Mouse (Mus musculus) left cerebral cortex, adult 2 months (tissue): ENCODE data around the gene Pts. TPM values are rescaled to one million over a fixed set of nuclear protein-coding genes. Genes with fewer than 3 reads are reported as not detected.

ENCODE experiments used
- DNase-seq, 2 experiments: peaks; one replicate each; pipeline ENCODE4 v3.0.0; 2021 to 2022; ENCODE audit warnings: low spot score in 2 of 2, mixed read lengths in 1 of 2; ENCODE audit errors: extremely low spot score in 1 of 2
- H3K27ac ChIP-seq: fragments of 200-600 bp; 2 replicates; pipeline ENCODE4 v1.8.1; 2022
- H3K4me3 ChIP-seq: fragments of 200-600 bp; 2 replicates; pipeline ENCODE4 v1.8.1; 2022
- CTCF ChIP-seq: fragments of 200-600 bp; IDR thresholded peaks from 2 replicates; pipeline ENCODE4 v1.8.1; 2022; ENCODE audit warnings: antibody characterized with exemption, mild to moderate bottlenecking, moderate library complexity
- intact Hi-C: fragments of 180-260 bp; cut with DNase I; formaldehyde crosslinking; loops from one replicate; pipeline ENCODE4 v1.15.1; 2025
- long read RNA-seq, 2 experiments: library from polyadenylated mRNA; stranded (forward); transcript quantifications; one replicate each; pipeline ENCODE4 v2.0.0; 2021; ENCODE audit warnings: borderline mapping rate in 2 of 2
- total RNA-seq, 2 experiments: library from RNA; stranded (reverse); gene quantifications; 2 replicates each; pipeline ENCODE4 v1.2.3; 2021

Gene Pts
- 10 to 100 TPM; 28.6 to 31.6 TPM for total RNA-seq
- long read RNA-seq, experiment 1, transcript Pts-201 (6 exons, 1,046 nt): major isoform, 12 of 21 reads
- long read RNA-seq, experiment 1, partial matches to known transcripts: 1 of 21 reads
- long read RNA-seq, experiment 1, other reads (novel, unspliced or antisense): 6 of 21 reads
- long read RNA-seq, experiment 2, transcript Pts-201 (6 exons, 1,046 nt): major isoform, 9 of 18 reads
- long read RNA-seq, experiment 2, partial matches to known transcripts: 0 of 18 reads
- long read RNA-seq, experiment 2, other reads (novel, unspliced or antisense): 9 of 18 reads

DNA sequence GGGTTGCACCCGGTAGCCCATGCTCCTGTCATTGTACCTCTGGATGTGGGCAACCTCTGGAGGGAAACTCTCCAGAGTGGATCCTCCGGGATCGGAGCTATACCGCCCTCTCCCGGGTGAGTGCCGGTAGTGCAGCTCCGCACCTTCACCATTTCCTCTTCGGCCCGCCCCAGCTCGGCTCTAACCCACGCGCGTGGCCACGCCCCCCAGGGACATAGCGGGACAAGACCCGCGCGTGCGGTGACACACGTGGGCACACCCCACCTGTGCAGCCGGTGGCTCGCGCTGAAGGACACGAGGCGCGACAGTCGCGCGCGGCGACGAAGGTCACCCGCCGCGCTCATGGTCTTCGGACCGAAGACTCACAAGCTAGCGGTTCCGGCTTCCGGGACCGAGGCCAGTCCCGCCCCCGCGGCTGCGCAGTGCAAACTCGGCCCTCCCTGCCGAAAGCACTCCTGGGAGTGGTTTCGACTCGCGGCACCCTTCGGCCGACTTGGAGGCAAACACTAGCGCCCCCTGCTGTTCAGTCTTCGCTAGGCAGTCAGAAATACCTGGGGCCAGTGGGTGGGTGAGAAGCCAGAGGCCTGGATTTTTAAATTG, at the start of gene Pts:
Pts (minus strand) TSS at position 432 of the 600 bp plus-strand sequence.
- TF ChIP-seq CTCF: peak; percentile 65
- DNase-seq: peak; percentile 96
- intact Hi-C loops: loop anchor here (1.0 to 2.0 kb wide), 3 partner anchors 65 to 1034 kb away; no protein-coding TSS in a partner anchor
- H3K27ac ChIP-seq: peak within 1 kb of the TSS; percentile 86
- peak within 1 kb of the TSS; percentile 67 for H3K4me3 ChIP-seq

GRCm38 (mm10) chr9:50569599-50570525, 41.3 kb upstream of the Pts start:
- TF ChIP-seq CTCF: no peak
- DNase-seq: no peak
- Histone ChIP-seq H3K27ac (no peak overlapping the region), H3K4me3 (no peak overlapping the region)
- intact Hi-C loops: no loop called here

DNA sequence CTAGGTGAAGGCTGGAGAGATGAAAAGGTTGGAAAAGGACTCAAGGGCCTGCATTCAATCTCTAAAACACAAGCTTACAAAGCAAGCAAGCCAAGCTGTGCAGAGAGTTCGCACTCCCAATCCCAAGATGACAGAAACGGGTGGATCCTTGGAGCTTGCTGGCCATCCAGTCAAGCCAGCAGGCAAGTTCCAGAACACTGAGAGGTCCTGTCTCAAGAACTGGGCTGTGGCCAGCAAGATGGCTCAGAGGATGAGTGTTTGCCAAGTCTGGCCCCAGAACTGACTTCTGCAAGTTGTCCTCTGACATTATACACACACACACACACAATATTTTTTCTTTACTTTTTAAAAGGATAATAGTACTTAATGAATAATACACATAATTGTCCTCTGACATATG, 39.4 kb upstream of the Pts start:
- no peak for DNase-seq
- no peak overlapping the region for H3K27ac ChIP-seq
- intact Hi-C loops: no loop called here
- H3K4me3 ChIP-seq: no peak overlapping the region
- no peak for TF ChIP-seq CTCF

DNA sequence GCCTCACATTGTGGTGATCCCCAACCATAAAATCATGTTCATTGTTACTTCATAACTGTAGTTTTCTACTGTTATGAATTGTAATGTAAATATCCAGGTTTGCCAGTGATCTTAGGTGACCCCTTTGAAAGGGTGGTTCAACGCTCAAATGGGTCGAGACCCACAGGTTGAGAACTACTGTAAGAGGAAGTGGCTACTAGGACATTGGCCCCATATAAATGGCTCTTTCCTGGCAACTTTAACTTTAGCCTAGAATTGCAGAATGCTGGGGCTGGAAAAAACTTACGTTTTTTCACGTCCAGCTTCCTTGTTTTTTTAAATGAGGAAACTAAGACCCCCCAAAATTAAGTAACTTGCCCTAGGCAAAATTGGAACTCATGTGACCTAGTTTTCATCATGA, 38.8 kb upstream of the Pts start:
- H3K27ac ChIP-seq: no peak overlapping the region
- TF ChIP-seq CTCF: no peak
- DNase-seq: no peak
- H3K4me3 ChIP-seq: no peak overlapping the region
- intact Hi-C loops: no loop called here

DNA sequence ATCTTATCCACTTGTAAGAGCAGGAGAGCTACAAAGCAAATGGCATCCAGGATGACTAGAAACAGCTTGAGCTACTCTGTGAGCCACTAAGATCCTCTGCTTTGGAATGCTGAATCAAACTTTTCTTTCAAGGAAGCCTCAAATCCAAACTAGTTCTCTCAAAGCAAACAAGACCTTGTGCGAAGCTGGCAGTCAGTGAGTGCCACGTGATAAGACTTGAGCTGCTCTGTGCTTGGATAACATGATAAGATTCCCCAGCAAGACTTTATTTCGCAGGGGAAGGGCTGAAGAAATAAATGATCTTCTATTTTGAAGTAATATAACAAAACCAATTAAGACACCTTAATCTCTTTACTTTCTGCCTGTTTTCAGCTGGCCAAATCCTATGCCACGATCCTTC, 37.4 kb upstream of the Pts start:
- Histone ChIP-seq H3K27ac (no peak overlapping the region), H3K4me3 (no peak overlapping the region)
- no peak for DNase-seq
- intact Hi-C loops: no loop called here
- no peak for TF ChIP-seq CTCF

DNA sequence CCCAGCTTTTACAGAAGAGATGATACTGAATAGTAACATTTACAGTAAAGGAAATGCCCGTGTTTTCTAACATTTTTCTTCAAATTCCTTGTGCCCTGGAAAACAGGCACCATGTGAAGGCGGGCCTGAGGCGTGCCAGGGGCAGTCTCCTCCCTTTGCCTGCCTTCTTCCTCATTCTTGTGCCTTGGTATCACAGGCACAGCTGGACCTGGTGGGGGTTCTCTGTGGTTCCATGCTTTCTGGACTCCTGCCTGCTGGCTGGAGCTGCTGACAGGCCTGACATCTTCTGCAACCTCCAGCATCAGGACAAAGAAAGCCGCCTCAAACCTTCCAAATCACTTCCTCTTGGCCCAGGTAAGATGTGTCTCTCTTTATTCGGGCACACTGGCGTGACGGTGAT, 36.6 kb upstream of the Pts start:
- no peak overlapping the region for H3K4me3 ChIP-seq
- no peak for TF ChIP-seq CTCF
- no peak for DNase-seq
- H3K27ac ChIP-seq: no peak overlapping the region
- intact Hi-C loops: no loop called here

DNA sequence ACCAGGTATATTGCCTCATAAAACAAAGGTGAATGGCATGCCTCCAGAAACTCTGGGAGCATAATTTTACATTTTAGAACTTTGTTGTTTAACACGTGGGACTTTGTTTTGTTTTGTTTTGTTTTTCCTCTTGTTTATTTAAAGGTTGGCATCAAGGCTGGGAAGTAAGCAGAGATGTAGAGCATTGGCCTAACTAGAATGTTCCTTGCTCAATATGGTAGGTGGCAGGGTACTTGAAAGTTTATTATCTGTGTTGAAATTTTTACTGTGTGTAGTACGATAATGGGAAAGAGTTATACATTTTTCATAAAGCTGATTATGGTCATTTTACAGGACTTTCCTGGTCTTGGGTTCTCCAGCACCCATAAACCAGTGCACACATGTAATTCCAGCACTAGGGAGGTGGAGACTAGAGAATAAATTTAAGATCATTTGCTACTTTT, 33.4 kb upstream of the Pts start:
- intact Hi-C loops: no loop called here
- Histone ChIP-seq H3K4me3 (no peak overlapping the region), H3K27ac (no peak overlapping the region)
- no peak for TF ChIP-seq CTCF
- no peak for DNase-seq

DNA sequence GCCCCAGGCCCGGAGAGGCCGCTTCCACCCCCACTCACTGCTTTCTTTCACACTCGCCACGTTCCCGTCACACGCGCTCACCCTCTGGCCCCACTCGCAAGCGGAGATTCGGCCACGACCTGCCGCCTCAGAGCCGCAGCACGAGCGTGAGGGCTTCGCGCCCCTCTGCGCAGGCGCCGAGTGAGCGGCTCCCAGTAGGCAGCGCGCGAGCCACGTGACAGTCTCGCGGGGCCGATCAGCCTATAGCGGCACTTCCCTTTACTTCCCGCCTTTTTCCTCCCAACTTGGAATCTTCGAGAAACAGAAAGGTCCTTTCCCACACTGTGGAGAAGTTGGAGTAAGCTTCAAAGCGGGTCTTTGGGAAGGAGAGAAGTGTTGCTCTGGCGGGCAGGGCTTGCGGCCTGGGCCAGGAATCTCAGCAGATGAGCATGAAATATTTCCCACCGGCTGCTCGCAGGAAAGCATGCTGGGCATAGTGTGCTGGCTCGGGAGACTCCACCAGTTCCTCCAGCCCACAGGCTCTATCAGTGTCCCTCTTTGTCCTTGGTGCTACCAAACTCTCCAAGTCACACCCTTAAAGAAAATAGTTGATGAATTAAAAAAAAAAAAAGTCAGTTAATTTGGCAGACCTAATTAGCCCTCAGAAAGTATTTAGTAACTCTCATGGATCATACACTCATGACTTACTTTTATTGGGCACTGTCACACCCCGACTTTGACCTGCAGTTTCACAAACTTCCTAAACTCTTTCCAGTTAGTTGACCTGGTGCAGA, 32.8 kb upstream of the Pts start, which contains the start of gene Tex12:
Tex12 (minus strand) TSS at position 181 of the 773 bp plus-strand sequence.
- intact Hi-C loops: no loop called here
- no peak for TF ChIP-seq CTCF
- Histone ChIP-seq H3K4me3 (no peak within 1 kb of the TSS), H3K27ac (no peak within 1 kb of the TSS)
- DNase-seq: no peak

DNA sequence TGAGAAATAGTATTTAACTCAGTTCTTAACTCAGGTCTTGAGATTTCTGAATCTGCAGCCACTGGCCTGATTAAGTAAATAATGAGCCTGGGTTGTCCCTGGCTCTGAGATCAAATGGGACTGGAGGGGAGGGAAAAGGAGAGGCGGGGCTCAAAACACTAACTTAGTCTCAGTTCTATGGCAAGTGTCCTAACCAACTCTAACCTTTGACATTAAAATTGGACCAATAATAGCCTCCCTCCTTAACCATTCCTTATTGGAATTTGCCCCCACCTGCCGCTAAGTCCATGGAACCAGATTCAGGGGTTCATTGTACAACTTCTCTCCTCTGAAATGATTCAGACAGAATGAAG, 26.5 kb upstream of the Pts start, which contains the start of gene Bco2:
Bco2 (minus strand) TSS at position 88 of the 353 bp plus-strand sequence.
- intact Hi-C loops: no loop called here
- no peak for DNase-seq
- H3K4me3 ChIP-seq: peak within 1 kb of the TSS; percentile 33
- no peak for TF ChIP-seq CTCF
- H3K27ac ChIP-seq: peak within 1 kb of the TSS; percentile 85

DNA sequence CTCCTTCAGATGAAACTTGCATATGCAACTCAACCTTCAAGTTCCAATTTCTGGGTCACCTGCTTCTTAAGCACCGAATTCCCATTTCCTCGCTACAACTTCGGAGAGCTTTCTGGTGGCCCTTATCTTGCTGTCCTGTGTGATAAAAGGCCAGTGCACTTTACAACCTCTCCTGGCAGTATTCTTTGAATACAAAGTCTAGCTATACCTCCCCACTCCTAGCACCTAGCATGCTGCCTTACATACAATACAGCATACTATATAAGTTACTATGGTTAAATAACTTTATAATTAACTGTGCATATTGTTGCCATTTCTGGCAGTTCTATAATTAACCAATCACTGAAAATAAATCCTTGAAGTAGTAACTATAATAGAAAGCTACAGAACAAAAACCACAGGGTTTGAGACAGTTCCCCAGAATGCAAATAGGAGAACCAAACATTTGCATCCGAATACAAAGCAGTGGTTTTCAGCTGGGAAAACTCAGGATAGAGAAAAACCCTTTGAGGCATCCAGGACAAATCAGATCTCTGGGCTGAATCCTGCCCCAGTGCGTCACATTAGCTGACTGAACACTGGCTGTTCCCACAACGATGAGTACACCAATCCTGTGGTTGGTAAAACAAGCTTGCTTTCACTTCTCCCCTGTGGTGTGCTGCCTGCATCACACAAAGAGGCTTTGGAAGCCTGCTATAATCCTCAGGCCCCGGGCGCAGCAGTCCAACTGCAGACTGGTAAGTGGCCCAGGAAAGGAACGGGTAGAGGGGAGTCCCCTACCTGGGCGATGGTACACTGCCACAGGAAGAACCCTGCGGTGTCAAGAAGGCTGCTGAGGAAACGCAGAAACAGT, 25.9 kb upstream of the Pts start, which contains the start of gene Il18:
Il18 (plus strand) TSS at position 587 of the 853 bp plus-strand sequence.
- TF ChIP-seq CTCF: no peak; the same call in none of the 2 replicates
- intact Hi-C loops: no loop called here

More for the DNA sequence above, 25.9 kb upstream of the Pts start, which contains the start of gene Il18:
- H3K27ac ChIP-seq: peak within 1 kb of the TSS; percentile 85
- peak within 1 kb of the TSS; percentile 33 for H3K4me3 ChIP-seq
- peak; percentile 42 to 59 for DNase-seq
